Mouse (Mus musculus): ENCODE measurements around the gene Hoxb7. TPM values are rescaled to one million over a fixed set of nuclear protein-coding genes. Genes with fewer than 3 reads are reported as not detected.

Hoxb7 gene
- polyA plus RNA-seq, 1 experiment from 2014 or later: 2.2 TPM

MicroRNAs within 50 kb of the gene (microRNA counts, 519-probe panel; counts per million panel counts)
- microRNA mmu-miR-10a: 3,507 counts per million, percentile 63 among the panel's probes with 10 or more counts
- microRNA mmu-miR-196a: 4,265 counts per million, percentile 82 among the panel's probes with 10 or more counts

Small RNA genes lying within 50 kb of the gene (microRNA-seq; reads per million reads assigned to microRNA genes)
- gene Mir10a (5,800 reads per million, percentile 91 among the genes with 10 or more reads in this experiment), gene Mir196a-1 (21.8 reads per million, percentile 36 among the genes with 10 or more reads in this experiment)

Other genes starting within 250 kb of the Hoxb7 start
- gene Ube2z, start 221.2 kb upstream of the Hoxb7 start, polyA plus RNA-seq (2015; fragmentation: Nextera tagmentation; extraction: Ambion mirVana): 39.2 and 41.4 TPM in 2 replicates
- 424 and 500 TPM in 2 replicates for gene Atp5g1, start 211.0 kb upstream of the Hoxb7 start, polyA plus RNA-seq (2015; fragmentation: Nextera tagmentation; extraction: Ambion mirVana)
- gene Calcoco2, start 174.7 kb upstream of the Hoxb7 start, polyA plus RNA-seq (2015; fragmentation: Nextera tagmentation; extraction: Ambion mirVana): not detected in 2 replicates
- gene Ttll6, start 152.8 kb upstream of the Hoxb7 start, polyA plus RNA-seq (2015; fragmentation: Nextera tagmentation; extraction: Ambion mirVana): not detected in 2 replicates
- not detected in 2 replicates for gene Hoxb13, start 92.3 kb upstream of the Hoxb7 start, polyA plus RNA-seq (2015; fragmentation: Nextera tagmentation; extraction: Ambion mirVana)
- gene Hoxb9, start 15.2 kb upstream of the Hoxb7 start, polyA plus RNA-seq (2015; fragmentation: Nextera tagmentation; extraction: Ambion mirVana): 1.1 and 1.3 TPM in 2 replicates
- 0.17 and 0.32 TPM in 2 replicates for gene Hoxb8, start 4.7 kb upstream of the Hoxb7 start, polyA plus RNA-seq (2015; fragmentation: Nextera tagmentation; extraction: Ambion mirVana)
- gene Hoxb6, start 5.9 kb downstream of the Hoxb7 start, polyA plus RNA-seq (2015; fragmentation: Nextera tagmentation; extraction: Ambion mirVana): 0.59 and 1.4 TPM in 2 replicates
- gene Hoxb5, start 16.7 kb downstream of the Hoxb7 start, polyA plus RNA-seq (2015; fragmentation: Nextera tagmentation; extraction: Ambion mirVana): 0.97 and 1.5 TPM in 2 replicates
- 0.36 and 0.50 TPM in 2 replicates for gene Hoxb4, start 31.6 kb downstream of the Hoxb7 start, polyA plus RNA-seq (2015; fragmentation: Nextera tagmentation; extraction: Ambion mirVana)
- 0.17 and 0.55 TPM in 2 replicates for gene Hoxb3, start 36.7 kb downstream of the Hoxb7 start, polyA plus RNA-seq (2015; fragmentation: Nextera tagmentation; extraction: Ambion mirVana)
- 3.9 and 4.8 TPM in 2 replicates for gene Hoxb2, start 63.9 kb downstream of the Hoxb7 start, polyA plus RNA-seq (2015; fragmentation: Nextera tagmentation; extraction: Ambion mirVana)
- 0.13 TPM in 1 of 2 replicates, not detected in the other for gene Hoxb1, start 79.1 kb downstream of the Hoxb7 start, polyA plus RNA-seq (2015; fragmentation: Nextera tagmentation; extraction: Ambion mirVana)
- 0.61 and 0.72 TPM in 2 replicates for gene Skap1, start 178.0 kb downstream of the Hoxb7 start, polyA plus RNA-seq (2015; fragmentation: Nextera tagmentation; extraction: Ambion mirVana)